Mouse (Mus musculus) kidney, embryonic 15.5 days (tissue): ENCODE measurements around the gene Miga2. TPM values are rescaled to one million over a fixed set of nuclear protein-coding genes. Genes with fewer than 3 reads are reported as not detected.

Experiments
- ATAC-seq: fragments of 200-750 bp; cut with Nextera tagmentation; replicated peaks from 2 replicates; pipeline ENCODE4 v1.8.0; 2017; ENCODE audit warnings: moderate TSS enrichment; ENCODE audit not compliant: low FRiP score
- H3K27ac ChIP-seq: fragments of 300-500 bp; sonication (generic); 2 replicates; pipeline ENCODE4 v1.5.1; 2015; ENCODE audit warnings: mild to moderate bottlenecking, inconsistent platforms
- H3K27me3 ChIP-seq: fragments of 300-500 bp; sonication (generic); 2 replicates; pipeline ENCODE4 v1.6.1; 2015; ENCODE audit warnings: inconsistent platforms
- H3K36me3 ChIP-seq: fragments of 300-500 bp; sonication (generic); 2 replicates; pipeline ENCODE4 v1.6.1; 2015; ENCODE audit warnings: inconsistent platforms
- H3K4me1 ChIP-seq: fragments of 300-500 bp; sonication (generic); 2 replicates; pipeline ENCODE4 v1.6.1; 2015; ENCODE audit warnings: inconsistent platforms
- H3K4me2 ChIP-seq: fragments of 300-500 bp; sonication (generic); 2 replicates; pipeline ENCODE4 v1.6.1; 2015; ENCODE audit warnings: moderate library complexity, mild to moderate bottlenecking, inconsistent platforms
- H3K4me3 ChIP-seq: fragments of 300-500 bp; sonication (generic); replicated peaks from 2 replicates; pipeline ENCODE4 v1.5.1; 2015; ENCODE audit warnings: mild to moderate bottlenecking, inconsistent platforms
- H3K9ac ChIP-seq: fragments of 300-500 bp; sonication (generic); 2 replicates; pipeline ENCODE4 v1.6.1; 2015; ENCODE audit warnings: mild to moderate bottlenecking, inconsistent platforms
- H3K9me3 ChIP-seq: fragments of 300-500 bp; sonication (generic); replicated peaks from 2 replicates; pipeline ENCODE4 v1.6.1; 2016; ENCODE audit warnings: inconsistent platforms
- WGBS: fragments of 180-500 bp; shearing (Covaris S2); methylation state at CpG from one replicate; pipeline ENCODE4 v1.1.7; 2015; ENCODE audit warnings: mixed read lengths; 5-methylcytosine and 5-hydroxymethylcytosine counted together
- polyA plus RNA-seq: library from polyadenylated mRNA; unstranded; fragments of >200 nt; fragmentation: Nextera tagmentation; extraction: Ambion mirVana; gene quantifications from 2 replicates; pipeline ENCODE4 v1.2.1, GENCODE M21; 2015

Miga2 gene
- polyA plus RNA-seq, 1 experiment from 2014 or later = 28.8 TPM

DNA sequence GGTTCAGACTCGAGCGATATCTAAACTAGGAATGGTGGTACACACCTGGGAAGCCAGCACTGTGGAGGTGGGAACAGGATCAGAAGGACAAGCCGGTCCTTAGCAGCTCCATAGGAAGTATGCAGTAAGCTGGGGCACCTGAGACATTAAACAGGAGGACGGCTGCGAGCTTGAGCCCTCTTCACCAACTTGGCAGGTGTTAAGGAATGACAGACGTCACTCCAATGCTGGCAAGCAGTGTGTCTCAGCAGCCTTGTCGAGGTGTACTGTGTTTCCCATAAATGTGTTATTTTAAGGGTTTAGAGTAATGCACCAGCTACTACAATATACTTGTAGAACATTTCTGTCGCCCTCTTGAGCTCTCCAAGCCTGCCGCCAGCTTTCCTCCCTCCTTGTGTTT, 22.9 kb downstream of the Miga2 start:
- peaks cover 15% of the 10 kb centered on the region; the same call in 1 of the 2 replicates for H3K4me1 ChIP-seq
- H3K9me3 ChIP-seq = no peaks in the 10 kb centered on the region
- peaks cover 41% of the 10 kb centered on the region for H3K36me3 ChIP-seq
- no peaks in the 10 kb centered on the region for H3K27me3 ChIP-seq
- no peak overlapping the region for H3K4me3 ChIP-seq
- H3K9ac ChIP-seq = no peak overlapping the region
- no peak overlapping the region for H3K4me2 ChIP-seq
- ATAC-seq = no peak
- H3K27ac ChIP-seq = no peak overlapping the region
- 81% methylated on average over 9 of the region's 9 CpGs for WGBS

DNA sequence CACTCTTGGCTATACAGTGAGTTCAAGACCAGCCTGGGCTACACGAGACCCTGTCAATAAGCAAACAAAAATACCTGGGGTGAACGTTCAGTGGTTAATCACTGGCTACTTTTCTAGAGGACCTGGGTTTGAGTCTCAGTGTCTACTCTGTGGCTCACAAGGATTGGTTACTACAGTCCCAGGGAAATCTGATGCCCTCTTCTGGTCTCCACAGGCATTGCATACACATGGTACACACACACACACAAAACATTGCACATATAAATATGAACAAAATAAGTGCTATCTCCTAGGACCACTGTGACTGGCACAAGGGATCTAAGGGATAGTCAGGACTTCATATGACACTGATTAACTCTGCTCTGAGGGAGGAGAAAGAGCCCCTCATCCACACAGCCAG, 25.0 kb downstream of the Miga2 start:
- ATAC-seq = no peak
- 86% methylated on average over 2 of the region's 2 CpGs for WGBS
- H3K4me2 ChIP-seq = no peak overlapping the region
- no peaks in the 10 kb centered on the region for H3K9me3 ChIP-seq
- no peak overlapping the region for H3K27ac ChIP-seq
- no peaks in the 10 kb centered on the region for H3K27me3 ChIP-seq
- H3K9ac ChIP-seq = no peak overlapping the region
- peaks cover 20% of the 10 kb centered on the region for H3K36me3 ChIP-seq
- peaks cover 27% of the 10 kb centered on the region for H3K4me1 ChIP-seq
- H3K4me3 ChIP-seq = no peak overlapping the region

DNA sequence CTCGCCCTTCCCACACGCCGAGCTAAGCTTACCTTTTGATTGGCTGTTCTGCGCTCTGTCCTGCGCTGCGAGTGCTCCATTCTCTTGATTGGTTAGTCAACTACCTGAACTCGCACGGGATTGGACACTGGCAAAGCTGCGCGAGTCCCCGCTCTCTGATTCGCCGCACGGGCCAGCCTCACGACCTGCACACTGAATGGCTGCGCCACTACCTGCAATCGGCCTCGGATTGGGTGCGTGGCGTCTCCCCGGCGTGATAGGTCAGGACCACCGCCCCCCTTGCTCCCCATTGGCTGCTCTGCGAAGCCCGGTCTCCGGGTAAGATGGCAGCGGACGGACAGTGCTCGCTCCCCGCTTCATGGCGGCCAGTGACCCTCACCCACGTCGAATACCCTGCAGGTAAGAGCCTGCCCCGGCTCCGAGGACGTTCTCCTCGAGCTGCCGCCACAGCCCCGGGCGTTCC, 28.1 kb downstream of the Miga2 start, which contains the start of gene Dolpp1:
TSS of gene Dolpp1 (plus strand) at position 141 of the 463 bp plus-strand sequence.
- Histone ChIP-seq H3K27me3 (no peaks in the 10 kb centered on the region), H3K4me2 (peak within 1 kb of the TSS; percentile 93), H3K4me1 (peaks cover 30% of the 10 kb centered on the region), H3K36me3 (peaks cover 18% of the 10 kb centered on the region), H3K27ac (peak within 1 kb of the TSS; percentile 91), H3K9me3 (no peaks in the 10 kb centered on the region), H3K9ac (peak within 1 kb of the TSS; percentile 61), H3K4me3 (peak within 1 kb of the TSS; percentile 73)
- ATAC-seq = peak; percentile 97
- under 1% methylated on average over 40 of the region's 40 CpGs for WGBS

DNA sequence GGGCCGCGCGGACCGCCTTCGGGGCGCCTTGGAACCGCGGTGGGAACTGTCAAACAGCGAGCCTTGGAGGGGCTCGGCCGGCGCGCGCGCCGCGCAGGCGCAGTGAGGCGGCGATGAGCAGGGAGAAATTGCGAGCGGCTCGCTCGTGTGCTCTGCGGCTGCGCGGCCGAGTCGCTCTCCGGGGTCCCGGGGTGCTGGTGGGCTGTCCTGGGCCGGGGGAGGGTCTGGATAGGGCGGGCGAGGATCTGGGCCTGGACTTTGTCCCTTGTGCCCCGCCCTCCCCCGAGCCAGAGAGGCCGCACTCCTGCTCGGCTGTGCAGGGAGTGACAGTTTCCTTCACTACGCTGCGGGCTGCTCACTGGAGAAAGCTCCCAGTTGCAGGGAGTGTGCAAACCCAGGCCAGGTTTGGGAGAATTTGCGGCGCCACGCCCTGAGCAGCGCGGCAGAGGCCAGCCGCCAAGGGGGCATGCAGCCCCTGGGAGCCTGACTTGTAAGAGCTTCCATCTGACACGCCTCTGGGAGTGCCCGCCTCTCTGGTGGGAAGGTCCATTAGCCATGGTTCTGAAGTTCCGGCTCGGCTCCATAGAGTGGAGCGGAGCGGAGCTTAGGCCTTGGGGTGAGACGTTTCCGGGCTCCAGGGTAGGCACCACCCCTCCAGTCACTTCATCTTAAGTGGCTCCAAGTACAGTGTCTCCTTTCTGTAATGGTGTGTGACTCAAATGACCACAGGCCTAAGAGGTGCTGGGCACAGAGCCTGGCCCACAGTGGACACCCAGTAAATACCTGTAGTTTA, 28.7 kb downstream of the Miga2 start:
- H3K27ac ChIP-seq = peak overlapping the region; percentile 91
- no peaks in the 10 kb centered on the region for H3K9me3 ChIP-seq
- H3K4me2 ChIP-seq = peak overlapping the region; percentile 93
- WGBS = 0% methylated on average over 36 of the region's 54 CpGs
- H3K4me3 ChIP-seq = peak overlapping the region; percentile 73
- peaks cover 25% of the 10 kb centered on the region for H3K36me3 ChIP-seq
- peak; percentile 84 for ATAC-seq
- H3K9ac ChIP-seq = peak overlapping the region; percentile 61
- peaks cover 30% of the 10 kb centered on the region for H3K4me1 ChIP-seq
- H3K27me3 ChIP-seq = no peaks in the 10 kb centered on the region

DNA sequence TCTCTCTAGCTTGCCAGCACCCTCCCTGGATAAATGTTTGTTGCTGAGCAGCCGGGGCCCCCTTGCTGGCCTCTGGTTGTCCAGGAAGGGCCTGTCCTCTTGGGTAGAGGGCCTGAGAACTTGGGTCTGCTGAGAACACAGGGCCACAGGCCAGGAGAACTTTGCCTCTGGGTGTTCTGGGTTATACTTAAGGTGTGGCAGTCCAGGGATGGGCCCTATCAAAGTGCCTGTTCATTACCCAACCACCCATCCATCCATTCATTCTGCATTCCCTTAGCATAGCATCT, 29.3 kb downstream of the Miga2 start:
- H3K4me3 ChIP-seq = peak overlapping the region; percentile 73
- H3K4me2 ChIP-seq = peak overlapping the region; percentile 93
- 62% methylated on average over 1 of the region's 1 CpGs for WGBS
- no peak for ATAC-seq
- H3K27ac ChIP-seq = peak overlapping the region; percentile 91
- peaks cover 30% of the 10 kb centered on the region for H3K4me1 ChIP-seq
- H3K9me3 ChIP-seq = no peaks in the 10 kb centered on the region
- H3K27me3 ChIP-seq = no peaks in the 10 kb centered on the region
- H3K9ac ChIP-seq = peak overlapping the region; percentile 61
- peaks cover 30% of the 10 kb centered on the region for H3K36me3 ChIP-seq

DNA sequence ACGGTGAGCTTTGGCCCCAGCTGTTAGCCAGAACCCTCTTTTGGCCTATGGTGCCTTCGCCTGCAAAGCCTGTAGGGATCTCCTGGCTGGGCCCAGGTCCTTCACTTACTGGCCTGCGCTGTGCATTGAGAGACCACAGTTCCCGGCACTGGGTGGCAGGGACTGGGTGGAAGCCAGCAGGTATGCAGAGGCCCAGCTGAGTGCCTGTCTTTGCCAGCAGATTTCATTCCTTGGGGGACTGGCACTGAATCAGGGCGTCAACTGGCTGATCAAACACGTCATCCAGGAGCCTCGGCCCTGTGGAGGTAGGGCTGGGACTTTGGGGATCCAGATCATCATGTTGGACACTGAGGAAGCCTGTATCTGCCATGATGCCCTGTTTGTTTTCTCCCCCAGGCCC, 31.7 kb downstream of the Miga2 start:
- no peak overlapping the region for H3K27ac ChIP-seq
- H3K4me2 ChIP-seq = no peak overlapping the region
- ATAC-seq = no peak

DNA sequence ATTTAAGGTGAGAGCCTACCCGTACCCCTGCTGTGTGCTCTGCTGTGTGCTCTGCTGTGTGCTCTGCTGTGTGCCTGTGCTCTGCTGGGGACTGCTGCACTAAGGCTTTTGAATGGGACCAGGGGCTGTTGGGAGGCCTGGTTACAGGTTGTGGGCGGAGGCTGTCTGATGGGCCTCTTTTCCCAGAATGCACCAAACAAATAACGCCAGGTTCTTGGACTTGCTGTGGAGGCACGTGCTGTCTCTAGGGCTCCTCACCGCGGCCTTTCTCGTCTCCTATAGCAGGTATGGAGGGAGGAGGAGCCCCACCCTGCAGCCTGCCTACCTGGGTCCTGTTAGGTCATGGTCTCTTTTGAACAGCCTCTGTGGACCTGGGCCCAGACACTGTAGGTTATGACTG, 32.2 kb downstream of the Miga2 start:
- Histone ChIP-seq H3K27ac (no peak overlapping the region), H3K4me1 (peaks cover 21% of the 10 kb centered on the region), H3K9me3 (no peaks in the 10 kb centered on the region), H3K4me2 (no peak overlapping the region), H3K36me3 (peaks cover 58% of the 10 kb centered on the region), H3K9ac (no peak overlapping the region), H3K27me3 (no peaks in the 10 kb centered on the region), H3K4me3 (no peak overlapping the region)
- 86% methylated on average over 7 of the region's 7 CpGs for WGBS
- ATAC-seq = no peak

More for the DNA sequence above, 31.7 kb downstream of the Miga2 start:
- Histone ChIP-seq H3K9me3 (no peaks in the 10 kb centered on the region), H3K4me3 (no peak overlapping the region), H3K4me1 (peaks cover 25% of the 10 kb centered on the region), H3K36me3 (peaks cover 53% of the 10 kb centered on the region), H3K9ac (no peak overlapping the region), H3K27me3 (no peaks in the 10 kb centered on the region)
- WGBS = 94% methylated on average over 7 of the region's 7 CpGs

DNA sequence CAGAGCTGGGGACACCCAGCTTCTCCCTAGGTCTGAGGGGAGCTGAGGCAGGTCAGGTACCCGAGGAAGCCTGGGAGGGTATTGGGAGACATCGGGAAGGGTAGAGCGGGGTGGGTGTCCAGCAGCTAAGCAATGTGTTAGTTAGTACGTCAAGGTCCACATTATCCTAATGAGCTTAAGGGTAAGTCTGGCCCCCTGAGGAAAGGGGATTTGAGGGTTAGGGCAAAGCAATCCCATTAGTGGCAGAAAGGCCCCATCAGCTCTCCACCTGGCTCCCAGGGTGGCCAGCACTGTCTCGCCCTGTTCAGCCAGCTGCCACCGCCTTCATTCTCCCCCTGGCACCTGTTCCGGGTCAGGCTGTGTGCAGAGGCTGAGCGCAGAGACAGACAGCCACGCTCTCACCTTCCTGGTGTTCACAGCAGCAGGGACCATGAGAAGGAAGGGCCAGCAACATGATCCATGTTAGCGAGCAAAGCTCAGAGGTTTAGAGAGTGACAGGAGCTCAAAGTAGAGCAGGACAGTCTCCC, 34.0 kb downstream of the Miga2 start:
- Histone ChIP-seq H3K4me2 (no peak overlapping the region), H3K36me3 (peaks cover 72% of the 10 kb centered on the region), H3K27me3 (no peaks in the 10 kb centered on the region), H3K27ac (no peak overlapping the region), H3K9ac (no peak overlapping the region), H3K4me3 (no peak overlapping the region), H3K4me1 (peaks cover 13% of the 10 kb centered on the region), H3K9me3 (no peaks in the 10 kb centered on the region)
- WGBS = 93% methylated on average over 10 of the region's 10 CpGs
- ATAC-seq = no peak

DNA sequence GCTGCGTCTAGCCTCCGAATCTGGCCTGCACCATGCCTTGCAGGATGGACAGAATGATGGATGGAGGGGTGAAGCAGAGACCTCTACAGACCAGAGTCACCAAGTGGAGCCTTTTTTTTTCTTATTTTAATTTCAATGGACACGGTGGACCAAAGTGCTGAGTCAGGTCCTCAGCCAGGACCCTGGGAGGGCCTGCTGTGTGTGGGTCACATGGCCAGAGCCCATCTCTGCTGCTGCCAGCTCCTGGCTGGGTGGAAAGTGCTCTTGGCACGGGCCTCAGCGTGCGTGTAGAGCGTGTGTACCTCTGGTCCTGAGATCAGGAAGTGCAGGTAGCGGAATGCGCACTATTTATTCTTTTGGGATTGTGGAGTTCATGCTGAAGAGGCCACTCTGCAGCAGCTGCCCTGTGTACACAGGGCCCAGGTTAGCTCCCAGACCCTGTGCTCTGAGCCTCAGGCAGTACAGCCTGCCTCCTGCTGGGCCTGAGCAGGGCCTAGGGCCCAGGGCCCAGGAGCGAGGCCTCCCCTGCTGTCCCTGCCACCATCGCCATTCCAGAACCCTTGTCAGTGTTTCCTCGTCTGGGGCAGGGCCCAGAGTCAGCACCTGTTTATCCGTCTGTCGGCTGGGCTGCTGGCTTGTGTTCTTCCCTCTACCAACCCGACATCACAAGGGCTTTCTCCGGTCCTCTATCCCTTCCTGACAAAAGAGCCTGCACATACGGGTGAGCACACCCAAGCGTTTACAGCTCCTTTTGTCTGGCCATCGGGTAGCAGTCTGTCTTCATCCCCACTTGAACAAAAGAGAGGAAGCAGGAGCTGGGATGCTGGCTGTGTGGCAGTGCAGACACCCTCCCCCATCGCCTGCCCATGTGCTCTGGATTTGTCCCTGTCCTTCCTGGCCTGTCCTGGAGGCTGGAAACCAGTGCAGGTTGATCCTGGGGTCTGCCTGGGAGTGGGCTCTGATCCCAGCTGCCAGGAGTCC, 35.4 kb downstream of the Miga2 start:
- Histone ChIP-seq H3K9me3 (no peaks in the 10 kb centered on the region), H3K4me3 (no peak overlapping the region), H3K36me3 (peaks cover 85% of the 10 kb centered on the region), H3K27me3 (no peaks in the 10 kb centered on the region), H3K9ac (no peak overlapping the region), H3K27ac (peak overlapping the region; percentile 9; the same call in 1 of the 2 replicates), H3K4me2 (no peak overlapping the region), H3K4me1 (no peaks in the 10 kb centered on the region)
- 59% methylated on average over 20 of the region's 20 CpGs for WGBS
- no peak for ATAC-seq

DNA sequence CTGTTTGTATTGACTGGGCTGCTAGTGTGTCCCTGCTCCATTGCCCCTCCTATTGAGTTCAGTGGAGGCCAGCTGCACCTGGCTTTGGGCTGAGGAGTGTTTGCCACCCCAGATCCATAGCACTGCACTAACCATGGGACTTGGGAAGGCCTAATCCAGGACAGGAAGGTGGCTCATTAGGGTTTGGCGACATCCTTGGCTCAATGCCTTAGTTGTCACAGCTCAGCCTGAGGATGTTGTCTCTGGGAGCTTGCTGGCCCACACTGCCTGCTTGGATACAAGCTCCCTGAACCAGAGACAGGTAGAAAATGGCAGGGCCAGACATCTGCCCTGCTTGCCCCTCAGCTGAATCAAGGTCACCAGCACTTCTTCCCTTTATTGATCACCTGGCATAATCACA, 37.5 kb downstream of the Miga2 start:
- H3K4me2 ChIP-seq = no peak overlapping the region
- H3K4me3 ChIP-seq = no peak overlapping the region
- peaks cover 93% of the 10 kb centered on the region for H3K36me3 ChIP-seq
- H3K9ac ChIP-seq = no peak overlapping the region
- no peaks in the 10 kb centered on the region for H3K9me3 ChIP-seq
- H3K4me1 ChIP-seq = no peaks in the 10 kb centered on the region
- no peak overlapping the region for H3K27ac ChIP-seq
- no peak for ATAC-seq
- WGBS = 84% methylated on average over 1 of the region's 1 CpGs
- no peaks in the 10 kb centered on the region for H3K27me3 ChIP-seq

DNA sequence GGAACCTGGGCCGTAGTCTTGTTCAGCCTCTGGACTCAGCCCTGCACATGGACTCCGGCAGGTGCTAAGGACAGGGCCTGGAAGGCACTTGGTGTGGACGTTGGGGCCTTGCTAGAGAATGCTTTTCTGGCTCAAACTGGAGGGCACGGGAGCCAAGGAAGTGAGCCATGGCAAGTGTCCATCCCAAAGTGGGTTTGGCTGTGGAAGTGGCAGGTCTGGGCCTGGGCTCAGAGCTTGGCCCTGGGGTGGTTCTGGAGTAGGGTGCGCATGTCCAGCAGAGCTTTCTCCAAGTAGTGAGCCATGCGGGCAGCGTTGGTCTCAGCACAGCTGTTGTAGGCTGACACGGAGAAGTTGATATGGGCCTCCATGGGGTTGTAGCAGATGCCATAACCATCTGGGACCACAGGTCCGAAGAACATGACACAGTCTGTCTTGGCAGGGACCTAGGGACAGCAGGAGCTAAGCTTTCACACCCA, 38.4 kb downstream of the Miga2 start:
- Histone ChIP-seq H3K4me1 (no peaks in the 10 kb centered on the region), H3K9ac (no peak overlapping the region), H3K36me3 (peaks cover 92% of the 10 kb centered on the region), H3K4me2 (no peak overlapping the region), H3K27me3 (no peaks in the 10 kb centered on the region), H3K27ac (no peak overlapping the region), H3K9me3 (no peaks in the 10 kb centered on the region), H3K4me3 (no peak overlapping the region)
- 85% methylated on average over 9 of the region's 9 CpGs for WGBS
- no peak for ATAC-seq

DNA sequence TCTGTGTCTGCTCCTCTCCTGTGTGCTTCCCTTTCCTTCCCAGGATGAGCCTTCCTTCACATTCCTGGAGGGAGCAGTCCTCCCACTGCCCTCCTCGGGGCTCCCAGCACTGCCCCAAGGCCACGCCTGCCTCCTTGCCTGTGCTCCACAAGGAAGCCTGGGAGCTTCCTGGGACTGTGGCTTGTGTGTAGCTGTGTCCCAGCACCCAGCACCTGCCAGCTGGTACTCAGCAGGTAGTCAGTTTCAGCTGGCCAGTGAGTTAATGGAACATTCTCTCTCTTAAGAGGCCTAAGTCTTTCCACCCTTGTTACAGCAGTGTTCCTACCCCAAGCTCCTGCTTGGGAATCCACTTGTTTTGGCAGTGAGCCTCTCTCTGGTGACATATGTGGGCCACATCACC, 38.8 kb downstream of the Miga2 start:
- 73% methylated on average over 2 of the region's 2 CpGs for WGBS
- no peaks in the 10 kb centered on the region for H3K9me3 ChIP-seq
- no peak overlapping the region for H3K4me3 ChIP-seq
- no peak overlapping the region for H3K9ac ChIP-seq
- no peak overlapping the region for H3K27ac ChIP-seq
- ATAC-seq = no peak
- no peaks in the 10 kb centered on the region for H3K27me3 ChIP-seq
- H3K36me3 ChIP-seq = peaks cover 92% of the 10 kb centered on the region
- H3K4me1 ChIP-seq = no peaks in the 10 kb centered on the region
- no peak overlapping the region for H3K4me2 ChIP-seq
